Mouse (Mus musculus): ENCODE data around the gene Vps52.

Vps52 gene

GRCm38 (mm10) chr17:33955555-33956214, at the start of gene Vps52, which contains the start of gene Rps18:
TSS of gene Vps52 (plus strand) at chr17:33955812.
TSS of gene Rps18 (minus strand) at chr17:33956001.
- DNase-seq (ENCODE audit: low read depth) = peak; percentile 97

GRCm38 (mm10) chr17:33908331-33909076, 47.1 kb upstream of the Vps52 start:
- peak; percentile 60 for DNase-seq (ENCODE audit: low read depth)

- DNase-seq (ENCODE audit: low read depth) = peak; percentile 100
Observed at GRCm38 (mm10) chr17:33909077-33909868, 46.3 kb upstream of the Vps52 start, which contains the start of gene Daxx. TSS of gene Daxx (plus strand) at chr17:33909414.

- peak; percentile 75 for DNase-seq (ENCODE audit: low read depth)
Observed at GRCm38 (mm10) chr17:33909869-33910250, 45.8 kb upstream of the Vps52 start.

GRCm38 (mm10) chr17:33910346-33911051, 45.1 kb upstream of the Vps52 start:
- DNase-seq (ENCODE audit: low read depth) = peak; percentile 66

- DNase-seq (ENCODE audit: low read depth) = no peak
Observed at GRCm38 (mm10) chr17:33911052-33911812, 44.4 kb upstream of the Vps52 start.

- DNase-seq (ENCODE audit: low read depth) = no peak
Observed at GRCm38 (mm10) chr17:33911813-33912414, 43.7 kb upstream of the Vps52 start.

- DNase-seq (ENCODE audit: low read depth) = no peak
Observed at GRCm38 (mm10) chr17:33913264-33913663, 42.3 kb upstream of the Vps52 start.

- DNase-seq (ENCODE audit: low read depth) = no peak
Observed at GRCm38 (mm10) chr17:33913905-33914304, 41.7 kb upstream of the Vps52 start.

- no peak for DNase-seq (ENCODE audit: low read depth)
Observed at GRCm38 (mm10) chr17:33914969-33915391, 40.6 kb upstream of the Vps52 start.

- DNase-seq (ENCODE audit: low read depth) = peak; percentile 99
Observed at GRCm38 (mm10) chr17:33915671-33916250, 39.9 kb upstream of the Vps52 start, which contains the start of the genes Tapbp and Zbtb22. TSS of gene Tapbp (plus strand) at chr17:33915899. TSS of gene Zbtb22 (plus strand) at chr17:33915904.

- DNase-seq (ENCODE audit: low read depth) = no peak
Observed at GRCm38 (mm10) chr17:33916294-33916693, 39.3 kb upstream of the Vps52 start.

GRCm38 (mm10) chr17:33916847-33917655, 38.6 kb upstream of the Vps52 start:
- DNase-seq (ENCODE audit: low read depth) = no peak

GRCm38 (mm10) chr17:33917656-33918292, 37.8 kb upstream of the Vps52 start:
- no peak for DNase-seq (ENCODE audit: low read depth)

- peak; percentile 41 for DNase-seq (ENCODE audit: low read depth)
Observed at GRCm38 (mm10) chr17:33918293-33919203, 37.1 kb upstream of the Vps52 start.

GRCm38 (mm10) chr17:33919351-33920281, 36.0 kb upstream of the Vps52 start:
- peak; percentile 94 for DNase-seq (ENCODE audit: low read depth)
